Mouse (Mus musculus) heart, embryonic 15.5 days (tissue): Measurements from ENCODE around the gene Rars. TPM values are rescaled to one million over a fixed set of nuclear protein-coding genes. Genes with fewer than 3 reads are reported as not detected.

Source experiments
- ATAC-seq: fragments of 200-750 bp; cut with Nextera tagmentation; replicated peaks from 2 replicates; pipeline ENCODE4 v1.8.0; 2017; ENCODE audit warnings: low read depth, moderate TSS enrichment; ENCODE audit not compliant: insufficient number of reproducible peaks, insufficient read depth, low FRiP score
- H3K27ac ChIP-seq: fragments of 300-500 bp; sonication (generic); 2 replicates; pipeline ENCODE4 v1.5.1; 2015; ENCODE audit warnings: mild to moderate bottlenecking, inconsistent platforms
- H3K27me3 ChIP-seq: fragments of 300-500 bp; sonication (generic); 2 replicates; pipeline ENCODE4 v1.6.1; 2015; ENCODE audit warnings: inconsistent platforms
- H3K36me3 ChIP-seq: fragments of 300-500 bp; sonication (generic); 2 replicates; pipeline ENCODE4 v1.6.1; 2015; ENCODE audit warnings: mild to moderate bottlenecking, inconsistent platforms
- H3K4me1 ChIP-seq: fragments of 300-500 bp; sonication (generic); replicated peaks from 2 replicates; pipeline ENCODE4 v1.6.1; 2015; ENCODE audit warnings: inconsistent platforms
- H3K4me2 ChIP-seq: fragments of 300-500 bp; sonication (generic); 2 replicates; pipeline ENCODE4 v1.6.1; 2015; ENCODE audit warnings: inconsistent platforms, mild to moderate bottlenecking, moderate library complexity
- H3K4me3 ChIP-seq: fragments of 300-500 bp; sonication (generic); 2 replicates; pipeline ENCODE4 v1.5.1; 2015; ENCODE audit warnings: mild to moderate bottlenecking, inconsistent platforms
- H3K9ac ChIP-seq: fragments of 300-500 bp; sonication (generic); 2 replicates; pipeline ENCODE4 v1.6.1; 2015; ENCODE audit warnings: mild to moderate bottlenecking, inconsistent platforms
- H3K9me3 ChIP-seq: fragments of 300-500 bp; sonication (generic); replicated peaks from 2 replicates; pipeline ENCODE4 v1.6.1; 2016; ENCODE audit warnings: inconsistent platforms
- WGBS: fragments of 180-500 bp; shearing (Covaris S2); methylation state at CpG from one replicate; pipeline ENCODE4 v1.1.7; 2015; ENCODE audit warnings: mixed read lengths; 5-methylcytosine and 5-hydroxymethylcytosine counted together
- microRNA counts: library from miRNA; unstranded; fragments of <30 nt; microRNA quantifications from one replicate; lab custom pipeline; 2016
- microRNA-seq: library from miRNA; unstranded; fragments of <30 nt; microRNA quantifications from one replicate; pipeline ENCODE4, GENCODE M21; 2016
- polyA plus RNA-seq: library from polyadenylated mRNA; unstranded; fragments of >200 nt; fragmentation: Nextera tagmentation; extraction: Ambion mirVana; gene quantifications from 2 replicates; pipeline ENCODE4 v1.2.1, GENCODE M21; 2015

The Rars gene
- polyA plus RNA-seq, 1 experiment from 2014 or later = 53.4 TPM

- Histone ChIP-seq H3K9ac (no peak overlapping the region), H3K9me3 (no peaks in the 10 kb centered on the region), H3K27me3 (no peaks in the 10 kb centered on the region), H3K27ac (no peak overlapping the region), H3K4me1 (peaks cover 10% of the 10 kb centered on the region), H3K4me2 (no peak overlapping the region), H3K36me3 (no peaks in the 10 kb centered on the region), H3K4me3 (no peak overlapping the region)
- ATAC-seq = no peak
- WGBS = 80% methylated on average over 5 of the region's 5 CpGs
These were observed 67.5 kb downstream of the Rars start for GRCm38 (mm10) chr11:35766845-35767244.

GRCm38 (mm10) chr11:35760627-35761003 lies 73.7 kb downstream of the Rars start:
- ATAC-seq = no peak
- Histone ChIP-seq H3K9ac (no peak overlapping the region), H3K27me3 (no peaks in the 10 kb centered on the region), H3K36me3 (no peaks in the 10 kb centered on the region), H3K4me3 (no peak overlapping the region), H3K4me2 (no peak overlapping the region), H3K27ac (no peak overlapping the region), H3K9me3 (no peaks in the 10 kb centered on the region), H3K4me1 (no peaks in the 10 kb centered on the region)
- WGBS = 90% methylated on average over 4 of the region's 4 CpGs

- Histone ChIP-seq H3K36me3 (no peaks in the 10 kb centered on the region), H3K9ac (no peak overlapping the region), H3K27me3 (no peaks in the 10 kb centered on the region), H3K4me3 (no peak overlapping the region), H3K27ac (no peak overlapping the region), H3K9me3 (no peaks in the 10 kb centered on the region), H3K4me2 (no peak overlapping the region), H3K4me1 (no peaks in the 10 kb centered on the region)
- no peak for ATAC-seq
- WGBS = 62% methylated on average over 7 of the region's 7 CpGs
These were observed 74.2 kb downstream of the Rars start for GRCm38 (mm10) chr11:35760001-35760626.

MicroRNA genes within 50 kb of the gene (microRNA counts, 519-probe panel; counts per million panel counts)
- microRNA mmu-miR-103 (lab: Ali Mortazavi, UCI) = 3,824 counts per million, percentile 90 among the panel's probes with 10 or more counts

Small RNA genes lying within 50 kb of the gene (microRNA-seq; reads per million reads assigned to microRNA genes)
- 2.7 reads per million, percentile 9 among the genes with 10 or more reads in this experiment for gene Mir103-1

Other genes starting within 250 kb of the Rars start
- gene Pank3, start 65.0 kb downstream of the Rars start, polyA plus RNA-seq = 8.3 and 9.3 TPM in 2 replicates
- 0.18 TPM in 1 of 2 replicates, not detected in the other for gene Fbll1, start 35.6 kb downstream of the Rars start, polyA plus RNA-seq
- gene Wwc1, start 146.0 kb upstream of the Rars start, polyA plus RNA-seq = 1.2 and 3.3 TPM in 2 replicates